Mouse (Mus musculus) heart, postnatal 10 days (tissue): ENCODE results near the gene Mtus2. TPM values are rescaled to one million over a fixed set of nuclear protein-coding genes. Genes with fewer than 3 reads are reported as not detected.

Source experiments
- DNase-seq, 2 experiments: peaks; one replicate each; pipeline ENCODE4 v3.0.0; 2021
- intact Hi-C: fragments of 180-260 bp; cut with DNase I; formaldehyde crosslinking; loops from one replicate; pipeline ENCODE4 v1.15.1; 2025
- total RNA-seq, 2 experiments: library from RNA; stranded (reverse); gene quantifications; 2 replicates each; pipeline ENCODE4 v1.2.3; 2021

Mtus2 gene
- total RNA-seq, 2 experiments from 2014 or later = 88.3 to 114 TPM

DNA sequence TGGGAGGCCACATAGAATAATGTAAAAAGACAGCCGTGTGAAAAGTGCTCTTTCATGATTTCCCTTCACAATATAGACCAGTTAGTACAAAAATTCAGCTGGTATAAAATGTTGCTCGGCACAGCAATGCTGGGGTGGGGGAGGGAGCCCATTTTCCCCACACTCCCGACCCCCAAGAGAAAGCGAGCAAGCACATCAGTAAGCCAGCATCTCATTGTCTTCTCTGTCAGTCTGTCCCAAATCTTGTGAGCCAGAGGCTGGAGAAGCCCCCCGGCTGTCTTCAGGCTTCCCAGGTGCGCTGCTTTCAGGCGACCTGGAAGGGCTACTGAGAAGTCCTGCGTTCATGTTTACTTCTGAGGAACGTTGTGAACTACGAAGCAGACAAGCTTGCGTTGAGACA is 699 bp upstream of the Mtus2 start:
- intact Hi-C loops = loop anchor here (2.0 to 5.0 kb wide), 2 partner anchors 176 to 282 kb away; no protein-coding TSS in a partner anchor
- no peak for DNase-seq

DNA sequence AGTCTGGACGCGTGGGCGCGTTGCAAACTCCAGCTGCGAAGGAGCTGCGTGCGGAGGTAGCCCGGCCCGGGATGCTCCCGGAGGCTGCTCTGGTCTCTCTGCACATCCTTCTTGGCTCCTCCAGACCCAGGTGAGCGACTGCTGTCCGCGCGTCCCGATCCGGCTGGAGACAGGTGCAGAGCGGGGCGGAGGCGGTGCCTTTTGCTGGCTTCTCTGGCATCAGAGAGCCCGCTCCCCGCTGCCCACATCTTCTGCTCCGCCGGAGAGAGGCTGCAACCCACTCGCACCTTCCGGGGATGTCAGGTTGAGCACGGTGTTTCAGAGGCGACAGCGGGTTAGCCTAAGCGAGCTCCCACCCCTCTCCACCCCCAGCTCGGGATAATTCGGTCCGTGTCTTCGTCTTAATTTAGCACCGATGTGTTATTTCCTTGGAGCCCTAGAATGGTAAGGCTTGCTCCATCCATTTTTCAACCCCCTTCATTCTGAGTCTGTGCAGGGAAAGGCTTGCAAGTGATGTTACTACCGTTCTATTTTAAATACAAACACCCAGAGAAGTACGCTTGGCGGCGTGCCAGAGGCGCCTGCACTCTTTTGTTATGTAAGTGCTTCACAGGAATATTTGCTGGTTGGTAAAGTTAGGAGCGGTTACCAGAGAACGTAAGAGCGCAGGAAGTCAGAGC is 612 bp downstream of the Mtus2 start:
- peak; percentile 61 to 63 for DNase-seq
- intact Hi-C loops = loop anchor here (1.0 to 5.0 kb wide), 3 partner anchors 175 to 285 kb away; no protein-coding TSS in a partner anchor

DNA sequence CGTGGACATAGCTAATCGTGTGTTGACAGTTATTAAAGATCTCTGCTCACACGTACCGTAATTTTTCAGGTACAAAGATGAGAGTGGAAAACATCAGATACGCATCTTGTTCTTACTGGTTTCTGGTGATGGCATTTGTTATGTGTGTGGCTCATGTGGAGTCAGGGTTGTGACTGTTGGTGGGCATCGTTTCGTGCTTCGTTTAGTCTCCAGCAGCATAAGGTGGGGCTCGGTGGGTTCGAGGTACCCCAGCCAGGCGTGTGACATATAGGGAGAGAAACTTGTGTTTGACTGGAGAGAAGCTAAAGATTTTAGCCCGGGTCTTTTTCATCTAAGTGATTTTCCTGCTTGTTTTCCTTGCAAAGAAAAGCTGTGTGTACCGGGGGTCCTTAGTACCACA is 1.4 kb downstream of the Mtus2 start:
- no peak for DNase-seq
- intact Hi-C loops = loop anchor here (5.0 kb wide), 1 partner anchor 174 kb away; no protein-coding TSS in a partner anchor

DNA sequence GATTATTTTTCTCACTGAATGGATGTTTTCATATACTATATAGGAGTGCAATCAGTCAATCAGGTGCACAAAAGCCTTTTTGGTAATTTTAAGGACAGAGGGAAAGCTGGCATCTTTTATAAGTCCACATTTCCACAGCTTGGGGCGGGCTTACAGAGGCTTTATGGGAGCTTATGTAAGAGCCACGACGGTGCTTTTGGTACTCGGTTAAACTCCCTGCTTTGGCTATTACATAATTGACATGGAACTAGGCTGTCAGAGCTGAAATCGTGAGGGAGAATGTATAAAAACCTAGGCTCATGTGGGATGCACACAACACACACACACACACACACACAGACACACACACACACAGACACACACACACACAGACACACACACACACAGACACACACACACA is 2.0 kb downstream of the Mtus2 start:
- intact Hi-C loops = loop anchor here (5.0 kb wide), 1 partner anchor 173 kb away; no protein-coding TSS in a partner anchor
- no peak for DNase-seq

DNA sequence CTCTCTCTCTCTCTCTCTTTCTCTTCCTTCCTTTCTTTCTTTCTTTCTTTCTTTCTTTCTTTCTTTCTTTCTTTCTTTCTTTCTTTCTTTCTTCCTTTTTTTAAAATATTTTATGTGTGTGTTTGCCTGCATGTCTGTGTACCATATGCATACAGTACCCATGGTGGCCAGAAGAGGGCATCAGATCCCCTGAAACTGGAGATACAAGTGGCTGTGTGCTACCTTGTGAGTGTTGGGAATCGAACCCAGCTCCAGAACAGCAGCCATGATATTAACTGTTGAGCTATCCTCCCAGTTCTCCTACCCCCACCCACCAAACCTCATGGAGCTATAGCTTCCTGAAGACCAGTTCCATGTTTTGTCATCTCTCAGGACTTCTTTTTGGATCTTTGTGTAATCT is 3.7 kb downstream of the Mtus2 start:
- intact Hi-C loops = no loop called here
- no peak for DNase-seq

DNA sequence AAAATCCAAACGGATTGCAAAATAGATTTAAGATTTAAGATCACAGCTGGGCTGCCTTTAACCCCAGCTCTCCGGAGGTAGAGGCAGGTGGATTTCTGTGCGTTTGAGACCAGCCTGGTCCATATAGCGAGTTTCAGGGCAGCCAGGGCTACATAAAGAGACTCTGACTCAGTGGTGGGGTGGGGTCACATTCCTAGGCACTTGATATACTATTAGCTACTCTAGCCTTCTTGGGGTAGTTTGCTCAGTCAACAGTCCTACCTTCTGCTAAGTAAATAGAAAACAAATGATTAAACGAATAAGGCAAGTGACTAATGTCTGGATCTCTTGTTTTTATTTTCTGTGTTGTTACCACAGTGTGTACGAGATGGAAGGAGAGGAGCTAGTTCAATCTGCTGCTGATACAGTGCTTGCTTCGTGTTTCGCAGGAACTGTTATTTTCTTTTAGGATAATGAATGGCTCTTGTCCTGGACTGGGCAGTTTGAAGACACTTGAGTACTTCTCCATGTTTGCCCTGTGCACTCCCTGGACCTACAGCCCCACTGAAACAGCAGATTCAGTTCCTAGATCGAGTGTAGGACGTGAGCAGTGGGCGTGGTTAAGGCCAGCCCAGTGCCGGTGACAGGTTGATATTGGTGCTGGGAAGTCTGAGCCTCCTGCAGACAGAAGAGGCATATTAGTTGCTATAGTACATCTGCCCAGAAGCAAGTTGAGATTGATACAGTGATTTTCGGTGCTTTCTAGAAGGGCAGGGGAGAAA is 6.9 kb downstream of the Mtus2 start:
- intact Hi-C loops = no loop called here
- no peak for DNase-seq

DNA sequence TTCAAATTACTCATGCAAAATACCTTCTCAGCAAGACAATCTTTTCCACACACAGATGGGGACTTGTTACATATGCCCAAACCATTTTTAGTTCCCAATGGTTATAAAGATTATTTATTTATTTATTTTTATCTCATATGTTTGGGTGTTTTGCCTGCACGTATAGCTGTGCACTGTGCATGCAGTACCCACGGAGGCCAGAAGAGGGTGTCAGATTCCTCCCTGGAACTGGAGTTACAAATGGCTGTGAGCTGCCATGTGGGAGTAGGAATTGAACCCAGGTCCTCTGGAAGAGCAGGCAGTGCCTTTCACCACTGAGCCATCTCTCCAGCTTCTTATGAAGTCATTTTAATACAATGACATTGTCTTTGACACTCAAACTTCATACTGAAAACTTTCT is 7.7 kb downstream of the Mtus2 start:
- DNase-seq = no peak
- intact Hi-C loops = no loop called here

DNA sequence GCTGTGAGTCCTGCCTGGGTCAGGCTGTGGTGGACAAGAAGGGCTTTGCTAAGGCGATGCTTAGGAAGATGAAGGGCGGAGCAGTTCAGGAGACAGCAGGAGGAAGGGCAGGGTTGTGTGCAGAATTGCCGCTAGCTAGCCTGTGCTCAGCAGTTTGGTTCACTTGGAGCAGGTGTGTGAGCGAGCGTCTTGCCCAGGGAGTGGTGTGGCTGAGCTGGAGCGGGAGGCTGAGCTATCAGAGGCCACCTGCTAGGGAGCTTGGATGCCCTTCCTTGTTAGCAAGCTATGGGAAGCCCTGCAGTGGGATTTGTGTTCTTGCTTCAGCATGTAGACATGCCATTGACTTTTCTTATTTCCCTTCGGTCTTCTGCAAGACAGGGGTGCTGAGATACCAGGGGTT is 9.5 kb downstream of the Mtus2 start:
- DNase-seq = no peak
- intact Hi-C loops = no loop called here

DNA sequence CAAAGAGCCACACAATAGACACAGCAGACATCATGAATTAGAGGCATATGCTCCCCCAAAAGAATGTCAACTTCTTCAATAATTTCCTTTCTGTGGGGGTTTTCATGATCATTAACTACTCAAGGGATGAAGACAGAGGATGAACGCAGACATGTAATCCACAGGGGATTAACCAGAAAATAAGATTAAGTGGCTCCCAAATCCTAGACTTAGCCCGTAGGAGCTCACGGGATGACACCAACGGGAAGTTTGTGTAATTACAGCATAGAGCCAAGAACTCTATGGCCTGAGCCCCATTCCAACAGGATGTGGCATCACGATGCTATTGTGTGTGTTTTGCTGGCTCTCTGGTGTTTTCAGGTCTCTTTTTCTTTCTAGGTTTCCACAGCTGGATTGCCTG is 12.4 kb downstream of the Mtus2 start:
- intact Hi-C loops = no loop called here
- no peak for DNase-seq

DNA sequence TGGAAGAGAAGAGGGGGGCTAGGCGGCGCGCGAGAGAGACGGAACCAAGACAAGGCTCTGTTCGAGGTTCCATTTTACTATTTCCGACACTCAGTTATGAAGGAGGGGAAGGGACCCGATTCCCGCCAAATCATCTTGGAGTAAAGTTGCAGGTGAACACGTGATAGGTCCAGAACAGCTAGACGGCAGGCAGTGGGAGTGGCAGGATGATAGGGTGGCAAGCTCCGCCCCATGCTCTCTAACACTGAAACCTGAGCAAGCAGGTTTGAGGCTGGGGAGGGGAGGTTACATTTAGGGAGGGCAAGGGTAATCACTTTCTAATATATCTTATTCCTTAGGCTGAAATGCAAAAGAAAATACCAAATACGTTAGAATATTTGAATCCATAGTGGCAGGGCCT is 18.9 kb downstream of the Mtus2 start:
- intact Hi-C loops = no loop called here
- DNase-seq = no peak

DNA sequence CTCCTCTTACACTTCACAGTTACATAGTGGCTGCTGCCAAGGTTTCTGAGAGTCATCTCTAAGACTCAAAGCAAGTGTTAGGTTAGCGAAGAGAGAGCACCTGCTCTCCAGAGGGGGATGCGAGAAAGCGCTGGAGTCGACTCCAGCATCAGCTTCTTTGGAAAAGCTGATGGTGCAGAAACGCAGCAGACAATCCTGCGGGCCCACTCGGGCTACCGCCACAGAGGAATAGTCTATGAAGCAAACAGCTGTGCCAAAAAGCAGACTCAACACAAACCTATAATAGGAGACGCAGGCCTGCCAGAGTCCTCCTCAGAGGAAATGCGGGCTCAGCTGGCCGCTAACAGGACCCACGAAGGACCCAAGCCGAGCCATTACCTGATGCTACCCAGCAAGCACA is 23.5 kb downstream of the Mtus2 start:
- DNase-seq = no peak
- intact Hi-C loops = no loop called here

DNA sequence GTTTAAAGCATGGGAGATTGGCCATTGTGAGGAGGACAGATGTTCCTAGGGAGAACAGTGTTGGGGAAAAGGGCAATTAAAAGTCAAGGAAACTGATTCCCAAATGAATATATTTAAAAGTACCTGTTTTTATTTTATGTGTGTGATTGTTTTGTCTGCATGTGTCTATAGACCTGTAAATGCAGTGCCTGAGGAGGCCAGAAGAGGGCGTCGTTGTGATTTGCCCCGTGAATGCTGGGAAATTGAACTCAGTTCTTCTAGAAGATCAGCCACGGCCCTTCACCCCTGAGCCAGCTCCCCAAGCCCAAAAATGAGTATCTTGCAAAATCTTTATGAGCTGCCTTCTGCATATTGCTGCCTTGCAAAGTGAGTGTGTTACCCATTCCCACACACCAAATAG is 33.2 kb downstream of the Mtus2 start:
- intact Hi-C loops = no loop called here
- DNase-seq = no peak

DNA sequence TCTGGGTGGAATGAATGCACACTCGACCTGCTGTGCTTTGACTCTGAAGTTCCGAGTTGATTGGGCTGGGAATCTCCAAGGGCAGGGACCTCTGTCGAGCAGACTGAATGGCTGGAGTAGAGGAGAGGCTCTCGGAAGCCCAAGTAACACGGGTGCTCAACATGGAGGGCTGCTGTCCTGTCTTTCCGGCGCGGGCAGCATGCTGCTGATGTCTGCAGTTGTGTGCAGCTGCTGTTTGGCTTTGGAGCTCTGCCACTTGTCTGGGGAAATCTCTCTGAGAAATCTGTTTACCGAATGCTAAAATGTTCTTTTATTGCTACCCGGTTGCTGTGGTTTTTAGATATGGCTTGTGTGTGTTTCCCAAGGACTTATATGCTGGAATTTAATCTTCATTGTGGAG is 33.7 kb downstream of the Mtus2 start:
- intact Hi-C loops = no loop called here
- DNase-seq = no peak

DNA sequence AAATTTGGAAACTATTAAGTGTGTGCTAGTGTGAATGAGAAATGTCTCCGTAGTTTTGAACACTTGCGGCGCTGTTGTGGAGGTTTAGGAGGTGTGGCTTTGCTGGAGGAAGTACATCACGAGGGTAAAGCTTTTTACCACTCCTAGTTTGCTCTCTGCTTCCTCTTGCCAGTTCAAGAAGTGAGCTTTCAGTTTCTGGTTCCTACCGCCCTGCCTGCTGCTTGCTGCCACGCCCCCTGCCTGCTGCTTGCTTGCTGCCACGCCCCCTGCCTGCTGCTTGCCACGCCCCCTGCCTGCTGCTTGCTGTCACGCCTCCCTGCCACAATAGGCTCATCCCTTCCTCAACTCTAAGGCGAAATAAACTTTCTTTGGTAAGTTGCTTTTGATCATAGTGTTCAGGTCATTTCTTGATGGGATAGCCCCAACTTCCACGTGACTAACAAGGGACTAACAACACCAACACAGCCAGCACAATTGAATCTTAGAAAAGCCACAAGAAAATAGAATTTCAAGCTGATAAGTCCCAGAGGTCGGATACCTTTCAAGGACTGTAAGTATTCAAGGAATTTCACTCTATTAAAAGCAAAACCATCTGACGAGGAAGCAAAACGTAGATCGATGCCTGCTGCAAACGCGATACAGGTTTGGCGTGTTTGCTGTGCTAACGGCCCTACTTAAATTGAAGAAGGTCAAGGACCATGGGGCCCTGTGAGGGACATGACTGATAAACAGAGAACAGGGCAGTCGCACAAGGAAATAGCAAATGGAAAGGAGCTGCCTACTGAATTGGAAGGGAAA is 35.7 kb downstream of the Mtus2 start:
- DNase-seq = peak; percentile 74 to 78
- intact Hi-C loops = no loop called here

DNA sequence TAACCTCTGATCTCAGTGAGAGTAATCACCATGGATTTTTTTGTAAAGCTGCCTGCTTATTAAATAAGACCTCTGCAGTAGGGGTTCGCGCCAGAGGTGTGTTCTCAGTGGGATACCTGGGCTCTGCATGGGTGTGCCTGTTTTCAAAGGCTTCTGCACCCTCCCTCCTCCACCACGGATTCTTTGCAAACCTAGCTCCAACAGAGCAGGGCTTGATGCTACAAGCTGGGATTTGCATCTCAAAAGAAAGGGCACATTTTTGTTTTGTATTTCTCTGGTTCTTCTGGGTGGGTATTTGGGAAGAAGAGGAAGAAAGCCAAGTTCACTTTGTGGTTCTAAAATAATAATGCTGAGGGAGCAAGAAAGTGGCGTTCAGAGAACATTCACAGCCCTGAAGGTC is 48.1 kb downstream of the Mtus2 start:
- intact Hi-C loops = no loop called here
- DNase-seq = no peak

DNA sequence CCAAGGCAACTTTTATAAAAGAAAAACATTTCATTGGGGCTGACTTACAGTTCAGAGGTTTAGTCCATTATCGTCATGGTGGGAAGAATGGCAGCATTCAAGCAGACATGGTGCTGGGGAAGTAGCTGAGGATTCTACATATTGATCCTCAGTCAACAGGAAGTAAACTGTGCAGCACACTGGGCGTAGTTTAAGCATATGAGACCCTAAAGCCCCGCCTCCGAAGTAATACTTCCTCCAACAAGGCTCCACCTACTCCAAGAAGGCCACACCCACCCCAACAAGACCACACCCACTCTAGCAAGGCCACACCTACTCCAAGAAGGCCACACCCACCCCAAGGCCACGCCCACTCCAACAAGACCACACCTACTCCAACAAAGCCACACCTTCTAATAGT is 55.0 kb downstream of the Mtus2 start:
- intact Hi-C loops = no loop called here
- DNase-seq = no peak

DNA sequence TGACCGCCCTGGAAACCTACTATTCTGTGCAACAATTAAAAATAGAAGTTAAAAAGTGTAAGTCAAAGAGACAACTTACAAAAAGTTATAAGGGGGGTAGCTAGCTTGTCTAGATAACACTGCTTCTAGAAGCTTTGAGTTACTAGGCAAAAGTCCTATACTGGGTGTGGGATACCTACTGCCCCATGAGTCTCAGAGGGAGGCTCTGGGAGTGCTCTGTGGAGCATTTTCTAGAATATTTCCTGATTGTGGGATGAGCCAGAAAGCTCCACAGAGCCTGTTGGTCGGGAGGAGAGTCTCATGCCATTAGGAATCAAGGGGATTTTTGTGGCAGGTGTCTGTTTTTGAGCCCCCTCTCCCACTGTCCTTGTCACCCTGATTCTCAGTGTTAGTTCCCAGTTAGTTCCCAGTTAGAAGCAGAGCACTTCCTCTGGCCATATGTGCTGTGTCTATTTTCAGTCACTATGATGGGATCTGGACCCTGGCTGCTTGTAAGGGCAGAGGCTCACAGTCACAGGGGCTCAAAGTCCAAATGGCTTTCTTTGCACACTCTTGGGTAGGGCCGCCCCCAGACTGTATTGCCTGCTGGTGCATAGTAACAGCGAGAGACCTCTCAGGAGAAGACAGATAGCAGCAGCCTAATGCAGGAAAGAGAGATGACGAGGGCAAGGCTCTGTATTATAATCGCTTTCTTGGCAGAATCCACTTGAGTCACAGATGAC is 57.2 kb downstream of the Mtus2 start:
- intact Hi-C loops = no loop called here
- no peak for DNase-seq

DNA sequence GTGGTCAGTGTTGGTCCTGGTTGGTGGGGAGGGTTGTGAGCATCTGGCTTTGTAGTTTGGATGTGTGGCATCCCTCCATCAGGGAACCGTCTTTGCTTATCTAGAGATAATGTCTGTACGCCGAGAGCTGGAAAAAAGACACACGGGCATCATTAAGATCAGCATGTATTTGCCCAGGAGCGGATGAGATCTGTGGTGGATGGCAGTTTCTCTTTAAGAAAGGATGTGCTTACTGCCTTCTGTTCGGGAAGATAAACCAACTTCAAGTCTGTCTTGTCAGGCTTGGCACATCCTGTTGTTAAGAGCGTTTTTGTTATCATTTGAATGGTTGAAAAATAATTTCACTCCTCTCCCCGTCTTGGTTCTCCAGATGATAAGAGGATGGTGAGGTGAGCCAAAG is 58.3 kb downstream of the Mtus2 start:
- intact Hi-C loops = no loop called here
- no peak for DNase-seq

DNA sequence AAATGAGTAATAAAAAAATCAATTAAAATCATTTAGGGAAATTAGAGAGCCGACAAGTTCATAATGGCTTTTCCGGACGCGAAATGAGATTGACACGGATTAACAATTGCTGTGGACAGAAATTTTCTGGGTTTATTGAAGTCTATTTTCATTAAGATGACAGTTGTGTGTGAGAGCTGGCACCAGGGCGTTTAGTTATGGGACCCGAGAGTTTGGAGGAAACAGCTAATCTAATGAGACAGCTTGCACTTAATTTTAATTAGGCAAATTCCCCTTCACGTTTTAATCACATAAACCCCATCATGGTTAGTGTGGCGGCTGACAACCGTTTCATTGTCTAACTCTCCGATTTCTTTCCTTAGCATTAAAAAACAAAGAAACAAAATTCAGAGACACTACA is 60.3 kb downstream of the Mtus2 start:
- no peak for DNase-seq
- intact Hi-C loops = no loop called here

DNA sequence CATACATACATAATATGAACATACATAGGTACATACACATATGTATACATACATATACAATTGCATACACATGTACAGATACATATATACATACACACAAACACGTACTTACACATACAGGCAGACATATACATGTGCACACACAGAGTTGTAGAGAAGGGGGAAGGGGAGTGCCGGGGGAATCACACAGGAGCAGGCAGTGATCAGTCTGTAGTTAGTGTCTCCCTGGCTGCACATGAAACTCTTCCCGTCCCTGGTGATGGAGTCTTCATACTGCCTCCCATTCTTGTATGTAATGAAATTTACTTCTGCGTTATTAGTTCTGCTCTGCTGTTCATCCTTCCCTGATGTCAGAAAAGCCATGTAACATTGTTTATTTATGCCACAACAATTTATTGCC is 65.7 kb downstream of the Mtus2 start:
- intact Hi-C loops = no loop called here
- no peak for DNase-seq
